Mouse (Mus musculus) left cerebral cortex, adult 18-20 months (tissue): ENCODE data around the gene Ctnnbip1. TPM values are rescaled to one million over a fixed set of nuclear protein-coding genes. Genes with fewer than 3 reads are reported as not detected.
A peak's percentile ranks its signal among the peaks of the same experiment; 100 is the strongest.

Experiments
- DNase-seq, 2 experiments: peaks; one replicate each; pipeline ENCODE4 v3.0.0; 2021 to 2022; ENCODE audit warnings: low spot score in 2 of 2, mixed read lengths in 1 of 2
- total RNA-seq, 2 experiments: library from RNA; stranded (reverse); gene quantifications; 2 replicates each; pipeline ENCODE4 v1.2.3; 2021

Gene Ctnnbip1
- total RNA-seq, 2 experiments from 2014 or later, result 33.0 to 33.3 TPM

DNA sequence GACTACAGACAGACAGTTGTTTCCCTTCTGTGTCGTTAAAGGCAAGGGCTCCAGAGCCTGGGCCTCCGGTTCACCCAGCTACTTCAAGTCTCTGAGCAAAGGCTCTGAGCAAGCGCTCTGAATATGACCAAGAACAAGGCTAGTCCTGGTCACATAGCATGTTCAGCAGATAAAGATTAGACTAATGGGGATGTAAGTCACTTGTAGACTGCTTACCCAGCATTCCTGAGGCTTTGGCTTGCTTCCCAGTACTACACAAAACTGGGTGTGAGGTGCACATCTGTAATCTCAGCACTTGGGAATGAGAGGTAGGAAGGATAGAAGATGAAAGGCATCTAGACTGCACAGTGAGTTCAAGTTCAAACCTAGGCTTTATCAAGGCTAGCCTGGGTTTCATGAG, 40.4 kb downstream of the Ctnnbip1 start:
- DNase-seq, result no peak

DNA sequence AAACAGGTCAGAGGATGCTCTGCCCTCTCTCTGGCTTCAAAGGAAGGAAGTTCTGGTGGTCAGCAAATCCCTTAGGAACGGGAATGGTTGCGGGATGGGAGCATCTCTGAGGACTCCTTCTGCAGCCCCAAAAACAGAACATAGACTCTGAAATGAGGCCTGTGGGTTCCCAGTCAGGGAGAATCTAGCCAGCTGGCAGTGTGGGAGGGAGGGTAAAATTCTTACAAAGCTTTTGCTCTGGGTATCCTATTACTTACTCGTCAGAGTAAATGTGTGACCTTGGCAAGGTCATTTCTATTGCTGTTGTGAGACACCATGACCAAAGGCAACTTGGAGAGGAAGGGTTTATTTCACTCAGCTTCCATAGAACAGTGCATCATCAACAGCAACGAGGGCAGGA, 43.4 kb downstream of the Ctnnbip1 start:
- DNase-seq, result peak; percentile 54 to 66

DNA sequence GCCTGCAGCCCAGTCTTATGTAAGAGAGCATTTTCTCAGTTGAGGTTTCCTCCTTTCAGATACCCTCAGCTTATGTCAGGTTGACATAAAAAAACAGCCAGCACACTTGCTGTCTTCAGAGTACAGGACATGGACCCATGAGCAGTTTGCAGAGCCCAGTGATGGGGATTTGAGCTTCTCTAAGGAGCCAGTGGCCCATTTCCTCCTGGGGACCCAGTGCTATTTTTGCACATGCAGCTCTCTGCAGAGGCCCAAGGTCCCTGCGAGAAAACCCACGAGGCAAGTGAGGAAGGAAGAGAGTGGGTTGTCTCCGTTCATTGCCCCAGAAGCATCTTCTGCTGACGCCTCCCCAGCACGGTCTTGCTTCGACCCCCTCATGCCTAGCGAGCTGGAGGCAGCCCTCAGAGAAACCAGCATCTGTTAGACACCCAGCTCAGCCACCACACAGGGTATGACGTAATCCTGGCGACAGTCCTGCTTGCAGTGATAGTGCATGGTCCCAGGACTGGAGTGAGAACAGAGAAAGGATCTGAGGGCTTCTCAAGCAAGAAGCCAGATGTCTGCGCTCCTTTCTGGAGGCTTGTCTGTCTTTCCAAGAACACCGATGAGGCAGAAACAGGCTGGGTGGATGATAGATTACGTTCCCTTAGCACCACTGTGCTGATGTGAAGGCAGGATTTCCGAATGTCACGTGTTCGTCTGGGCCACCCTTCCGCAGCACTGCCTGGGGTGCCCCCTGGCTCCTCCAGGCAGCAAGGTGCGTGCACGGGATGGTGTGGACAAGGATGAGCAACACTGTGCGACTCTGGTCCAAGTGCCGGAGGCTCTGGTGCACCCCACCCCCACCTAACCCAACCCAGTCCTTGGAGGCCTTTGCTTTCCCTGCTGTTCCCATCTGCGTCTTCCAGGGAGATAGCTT, 44.2 kb downstream of the Ctnnbip1 start:
- peak; percentile 87 to 88 for DNase-seq

DNA sequence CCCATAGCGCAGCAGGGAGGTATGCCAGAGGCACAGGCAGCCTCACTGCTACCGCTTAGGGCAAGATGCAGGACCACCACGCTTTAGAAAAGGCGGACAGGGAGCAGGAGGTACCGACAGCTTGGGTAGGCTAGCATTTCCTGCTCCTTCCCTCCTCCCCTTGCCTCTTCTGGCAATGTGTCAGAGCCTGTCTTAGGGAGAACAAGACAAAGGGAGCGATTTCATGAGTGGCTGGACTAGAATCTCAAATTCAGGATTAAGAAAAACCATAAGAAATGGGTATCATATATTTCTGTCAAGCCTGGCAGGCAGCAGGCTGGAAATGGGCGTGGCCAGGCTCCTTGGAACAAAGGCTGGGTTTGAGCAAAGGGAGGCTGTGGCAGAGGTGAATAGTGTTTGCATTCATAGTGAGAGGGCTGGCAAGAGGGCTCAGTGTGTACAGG, 44.9 kb downstream of the Ctnnbip1 start:
- DNase-seq, result peak in 1 of 2 experiments; percentile 47

DNA sequence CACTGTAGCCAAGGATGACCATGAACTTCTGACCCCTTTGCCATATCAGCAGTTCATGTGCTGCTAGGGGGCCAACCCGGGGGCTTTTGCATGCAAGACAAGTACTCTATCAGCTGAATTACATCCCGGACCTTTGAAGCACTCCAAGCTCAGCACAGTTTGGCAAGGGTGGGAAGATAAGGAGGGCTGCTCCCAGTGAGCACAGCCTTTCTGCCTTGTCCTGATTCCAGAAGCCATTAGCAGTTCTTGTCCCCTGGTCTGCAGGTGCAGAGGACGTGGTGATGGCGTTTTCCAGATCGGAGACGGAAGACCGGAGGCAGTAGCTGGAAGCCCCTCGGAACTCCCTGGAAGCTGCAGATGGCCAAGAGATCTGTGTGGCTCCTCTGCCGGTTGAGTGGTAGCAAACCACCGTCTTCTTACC, 45.9 kb downstream of the Ctnnbip1 start:
- DNase-seq, result no peak

DNA sequence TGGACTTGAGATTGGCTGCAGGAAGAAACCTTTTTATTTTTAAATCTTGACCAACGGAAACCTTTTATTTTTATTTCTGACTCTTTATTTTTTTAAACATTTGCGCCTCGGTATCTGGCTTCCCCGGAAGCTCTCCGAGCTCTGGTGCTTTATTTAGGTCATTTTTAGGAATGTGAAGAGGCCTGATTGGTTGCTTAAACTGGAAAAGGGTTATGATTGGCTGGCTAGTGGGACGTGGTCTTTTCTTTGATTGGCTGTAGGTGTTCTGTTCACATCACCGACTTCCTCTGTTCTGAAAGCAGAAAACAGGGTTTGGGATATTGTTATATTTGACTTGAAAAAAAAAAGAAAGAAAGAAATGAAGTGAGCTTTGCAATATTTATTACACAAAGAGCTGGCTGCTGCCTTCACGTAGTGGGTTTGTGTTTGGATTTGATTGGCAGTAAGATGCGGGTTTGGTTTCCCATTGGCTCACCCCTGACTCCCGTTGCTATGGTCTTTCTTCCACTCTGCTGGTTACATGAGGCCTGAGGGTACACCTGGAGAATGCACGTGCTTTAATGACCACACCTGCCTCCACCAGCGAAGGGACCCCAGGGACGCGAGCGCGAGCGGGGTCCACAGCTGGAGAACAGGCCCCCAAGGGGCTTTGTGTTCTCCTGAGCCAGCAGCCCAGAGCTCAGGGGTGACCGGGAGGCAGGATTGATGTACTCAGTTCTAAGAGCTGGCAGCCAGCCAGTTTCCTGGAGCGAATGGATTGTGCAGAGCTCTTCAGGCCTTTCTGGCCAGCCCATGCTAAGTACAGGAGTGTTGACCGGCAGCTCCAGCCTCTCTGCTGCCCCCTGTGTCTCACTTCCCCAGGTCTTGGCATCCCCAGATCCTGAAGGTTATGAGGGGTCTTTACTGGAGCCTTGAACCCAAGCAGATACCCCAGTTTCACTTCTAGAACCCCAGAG, 46.7 kb downstream of the Ctnnbip1 start:
- peak; percentile 49 to 58 for DNase-seq

DNA sequence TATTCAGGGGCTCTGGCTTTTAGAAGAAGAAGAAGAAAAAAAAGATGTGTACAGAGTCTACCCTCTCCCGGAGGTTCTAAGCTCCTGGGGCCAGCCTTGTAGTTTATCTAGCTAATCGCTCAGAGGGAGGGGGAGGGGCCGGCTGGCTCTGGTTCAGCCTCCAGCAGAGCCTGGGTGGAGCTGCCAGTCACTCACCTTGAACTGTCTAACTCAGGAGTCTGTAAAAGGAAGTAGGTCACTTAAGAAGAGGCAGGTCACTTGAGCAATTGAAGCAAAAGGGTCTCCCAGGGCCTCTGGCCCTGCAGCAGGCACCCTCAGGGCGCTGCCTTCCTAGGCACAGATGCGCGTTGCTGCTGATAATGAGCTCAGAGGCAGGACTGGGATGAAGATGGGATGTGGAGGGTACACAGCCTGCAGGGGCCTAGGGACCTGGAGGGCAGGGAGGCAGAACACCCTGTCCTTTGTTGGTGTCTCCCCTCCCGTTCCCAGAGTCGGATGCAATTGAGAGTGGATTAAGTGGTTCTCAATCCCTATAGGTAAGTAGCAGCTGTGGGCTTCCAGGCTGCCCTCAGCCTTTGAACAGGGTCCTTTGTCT, 49.5 kb downstream of the Ctnnbip1 start:
- no peak for DNase-seq

DNA sequence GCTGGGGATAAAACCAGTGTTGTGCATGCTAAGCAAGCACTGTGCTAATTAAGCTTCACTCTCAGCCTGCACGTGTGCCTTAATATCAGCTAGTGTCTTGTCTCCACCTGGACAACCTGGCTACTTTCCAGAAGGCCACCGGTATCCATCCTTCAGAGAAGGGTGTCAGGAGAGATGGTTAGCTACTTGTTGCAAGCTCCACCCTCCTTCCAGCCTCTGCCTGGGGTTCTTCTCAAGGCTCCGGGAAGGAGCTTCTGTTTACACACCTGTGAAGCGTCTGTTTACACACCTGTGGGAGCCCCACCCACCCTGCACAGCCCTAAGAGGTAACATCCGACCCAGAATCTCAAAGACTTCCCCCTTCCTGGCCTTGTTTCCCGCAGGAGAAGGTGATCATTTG, 50.6 kb downstream of the Ctnnbip1 start:
- DNase-seq, result no peak

DNA sequence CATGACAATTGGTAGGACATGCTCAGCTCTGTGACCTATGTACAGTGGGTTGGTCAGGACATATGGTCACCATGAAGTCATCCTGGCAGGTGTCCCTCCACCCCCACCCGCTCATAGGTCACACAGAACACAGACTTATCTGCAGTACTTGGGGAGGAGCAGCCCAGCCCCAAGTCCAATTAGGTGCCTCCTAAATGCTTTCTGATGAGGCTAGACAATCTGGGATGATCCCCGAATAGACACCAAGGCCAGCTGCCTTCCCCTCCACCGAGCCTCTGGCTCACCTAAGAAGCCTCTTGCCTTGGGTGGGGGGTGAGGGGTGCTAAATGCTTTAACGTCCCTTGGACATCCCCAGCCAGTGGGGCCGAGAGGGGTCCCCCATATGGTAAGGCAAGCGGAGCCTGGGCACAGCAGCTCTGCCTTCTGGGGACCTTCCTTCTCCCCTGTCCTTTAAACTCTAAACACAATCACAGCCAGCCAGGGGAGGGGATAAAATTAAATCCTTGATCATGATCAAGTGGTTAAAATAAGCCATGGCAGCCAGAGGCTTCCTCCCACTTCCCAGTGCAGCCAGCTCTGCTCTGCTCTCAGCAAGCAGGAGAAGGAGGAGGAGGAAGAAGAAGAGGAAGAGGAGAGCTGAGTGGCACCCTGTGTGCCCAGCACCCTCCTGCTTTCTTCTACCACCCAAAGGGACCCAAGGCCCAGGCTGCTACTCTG, 51.9 kb downstream of the Ctnnbip1 start:
- peak; percentile 41 to 60 for DNase-seq

DNA sequence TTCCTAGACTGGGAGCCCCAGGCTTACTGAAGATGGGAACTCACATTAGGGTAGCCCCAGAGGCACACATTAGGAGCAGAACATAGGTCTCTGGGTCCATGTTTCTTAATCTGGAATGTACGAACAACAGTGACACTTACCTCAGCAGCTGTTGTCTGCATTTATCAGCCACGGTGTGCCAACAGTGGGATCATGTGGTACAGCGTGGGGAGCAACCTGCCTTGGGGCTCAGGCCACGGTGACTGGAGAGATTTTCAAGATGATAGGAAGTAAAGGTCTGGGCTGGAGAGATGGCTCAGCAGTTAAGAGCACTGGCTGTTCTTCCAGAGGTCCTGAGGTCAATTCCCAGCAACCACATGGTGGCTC, 52.4 kb downstream of the Ctnnbip1 start:
- no peak for DNase-seq

DNA sequence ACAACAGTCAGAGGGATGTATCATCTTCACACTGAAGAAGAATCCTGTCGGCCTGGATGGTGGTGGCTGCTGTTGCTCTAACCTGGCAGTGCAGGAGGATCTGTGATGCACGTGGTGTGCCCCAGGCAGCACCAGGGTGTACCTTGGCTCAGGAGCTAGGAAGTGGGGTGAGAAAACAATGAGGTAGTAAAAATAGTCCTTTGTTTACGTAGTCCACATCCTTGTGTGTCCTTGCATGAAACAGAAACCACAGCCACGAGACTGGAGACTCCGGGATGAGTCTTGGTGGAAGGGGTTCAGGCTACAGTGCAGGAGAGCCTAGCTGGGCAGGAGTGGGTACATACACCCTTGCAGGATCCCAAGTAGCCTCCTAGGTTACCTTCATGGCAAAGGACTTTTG, 53.2 kb downstream of the Ctnnbip1 start:
- no peak for DNase-seq

DNA sequence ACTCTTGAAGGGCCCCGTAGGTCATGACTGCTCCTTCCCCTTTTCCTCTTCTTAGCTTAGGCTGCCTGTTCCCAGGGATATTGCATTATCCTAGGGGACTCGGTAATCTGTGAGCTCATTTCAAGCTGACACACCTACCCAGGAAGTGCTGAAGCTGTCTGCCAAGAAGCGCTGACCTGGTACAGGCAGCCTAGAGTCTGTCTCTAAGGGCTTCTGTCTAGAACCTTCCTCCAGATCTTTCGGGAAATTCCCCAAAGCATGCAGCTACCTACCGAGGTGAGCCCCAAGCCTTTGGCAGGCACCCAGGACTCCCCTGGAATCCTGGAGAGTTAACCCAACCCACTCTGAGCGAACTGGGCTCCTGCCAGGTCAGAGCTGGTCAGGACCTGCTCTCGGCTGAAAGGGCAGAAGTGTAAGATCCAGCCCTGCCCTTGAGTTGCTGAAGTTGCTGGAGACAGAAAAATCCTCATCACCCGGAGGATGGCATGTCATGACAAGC, 53.7 kb downstream of the Ctnnbip1 start:
- no peak for DNase-seq

DNA sequence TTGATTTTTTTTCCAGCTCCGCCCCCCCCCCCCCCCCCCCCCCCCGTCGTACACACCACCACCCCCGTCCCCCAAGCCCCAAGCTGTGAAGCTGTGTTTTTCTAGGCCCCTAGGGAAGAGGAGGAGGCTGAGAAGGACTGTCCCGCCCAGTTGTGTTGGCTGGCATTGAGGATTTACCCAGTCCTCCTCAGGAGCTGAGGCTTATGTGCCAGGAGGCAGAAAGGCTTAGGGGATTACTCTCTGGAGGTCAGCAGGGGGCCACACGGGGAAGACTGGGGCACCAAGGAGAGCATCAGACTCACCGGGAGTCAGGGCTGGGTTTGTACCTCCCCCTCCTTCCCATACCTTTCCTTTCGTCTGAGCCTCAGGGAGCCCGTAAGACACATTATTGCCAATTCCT, 54.4 kb downstream of the Ctnnbip1 start:
- DNase-seq, result no peak

DNA sequence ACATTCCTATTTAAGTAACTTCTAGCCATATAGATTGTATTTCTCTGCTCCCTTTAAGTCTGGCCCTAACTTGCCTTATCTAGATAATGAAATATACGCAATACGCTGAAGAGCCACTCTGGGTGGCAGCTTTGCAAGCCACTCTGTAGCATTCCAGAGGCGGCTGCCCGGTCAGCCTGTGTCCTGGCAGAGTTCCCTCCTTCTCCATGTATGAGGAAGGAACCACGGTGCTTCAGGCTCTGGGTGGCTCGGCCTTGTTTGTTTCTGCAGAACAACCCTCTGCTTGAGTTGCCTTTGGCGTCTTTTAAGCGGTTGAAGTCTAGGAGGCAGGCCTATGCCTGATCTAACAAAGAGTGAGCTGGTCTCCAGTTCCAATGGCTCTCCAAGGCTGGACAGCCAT, 54.8 kb downstream of the Ctnnbip1 start:
- DNase-seq, result no peak

DNA sequence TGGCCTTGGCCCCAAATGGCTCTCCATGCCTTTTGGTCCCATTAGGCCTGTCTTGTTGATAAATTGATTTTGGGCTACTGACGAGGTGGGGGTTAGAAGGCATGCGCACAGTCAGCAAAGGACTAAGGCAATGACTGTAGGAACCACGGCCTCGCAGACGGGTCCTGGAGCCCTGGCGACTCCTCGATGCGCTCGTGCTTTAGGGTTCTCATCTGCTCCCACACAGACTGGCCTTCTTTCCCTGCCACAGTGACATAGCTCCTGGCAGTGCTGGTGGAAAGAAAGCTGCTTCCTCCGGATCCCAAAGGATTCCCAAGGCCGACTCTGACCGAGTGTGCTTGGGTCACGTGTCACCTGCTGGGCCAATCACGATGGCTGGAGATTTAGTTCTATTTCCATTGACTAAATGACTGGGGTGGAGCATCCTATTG, 56.4 kb downstream of the Ctnnbip1 start:
- DNase-seq, result no peak

DNA sequence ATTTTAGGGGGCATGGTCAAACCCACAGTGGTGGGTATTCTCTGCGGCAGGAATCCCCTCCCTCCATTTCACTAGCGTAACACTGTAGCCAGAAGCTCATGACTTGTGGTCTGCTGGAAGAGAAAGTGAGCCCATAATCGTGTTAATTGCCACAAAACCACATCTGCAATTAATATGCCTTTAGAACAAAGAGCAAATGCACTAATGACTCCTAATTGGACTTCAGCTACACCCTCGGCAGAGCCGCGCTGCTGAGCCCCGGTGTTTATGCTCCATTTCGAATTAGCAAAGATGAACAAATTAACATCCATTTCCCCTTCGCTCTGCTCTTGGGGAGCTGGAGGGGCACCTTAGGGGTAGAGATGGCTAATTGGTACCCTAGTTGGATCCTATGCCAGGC, 58.0 kb downstream of the Ctnnbip1 start:
- DNase-seq, result no peak

DNA sequence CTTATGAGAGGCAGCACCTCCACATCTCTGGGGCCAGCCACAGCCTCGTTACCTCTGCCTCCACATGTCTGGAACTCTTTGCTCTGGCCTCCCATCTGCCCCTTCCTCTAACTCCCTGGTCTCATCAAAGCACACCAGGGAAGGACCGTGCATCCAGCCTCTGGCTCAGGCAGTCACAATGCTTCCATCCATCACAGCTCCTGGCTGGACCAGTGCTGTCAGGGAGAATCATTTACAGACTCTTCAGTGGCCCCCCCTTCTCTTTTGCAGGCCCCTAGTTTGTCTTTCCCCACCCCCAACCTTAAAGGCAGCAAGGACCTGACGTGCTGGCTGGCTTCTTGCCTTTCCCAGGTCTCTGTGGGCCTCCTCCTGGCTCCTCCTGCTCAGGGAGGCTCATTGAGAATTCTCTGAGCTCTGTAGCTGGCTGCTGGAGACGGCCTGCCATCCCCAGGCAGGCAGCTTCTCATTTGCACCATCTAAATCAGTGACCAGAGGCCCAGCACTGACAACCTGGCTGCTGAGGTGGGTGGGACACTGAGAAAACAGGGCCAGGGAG, 59.0 kb downstream of the Ctnnbip1 start:
- no peak for DNase-seq

DNA sequence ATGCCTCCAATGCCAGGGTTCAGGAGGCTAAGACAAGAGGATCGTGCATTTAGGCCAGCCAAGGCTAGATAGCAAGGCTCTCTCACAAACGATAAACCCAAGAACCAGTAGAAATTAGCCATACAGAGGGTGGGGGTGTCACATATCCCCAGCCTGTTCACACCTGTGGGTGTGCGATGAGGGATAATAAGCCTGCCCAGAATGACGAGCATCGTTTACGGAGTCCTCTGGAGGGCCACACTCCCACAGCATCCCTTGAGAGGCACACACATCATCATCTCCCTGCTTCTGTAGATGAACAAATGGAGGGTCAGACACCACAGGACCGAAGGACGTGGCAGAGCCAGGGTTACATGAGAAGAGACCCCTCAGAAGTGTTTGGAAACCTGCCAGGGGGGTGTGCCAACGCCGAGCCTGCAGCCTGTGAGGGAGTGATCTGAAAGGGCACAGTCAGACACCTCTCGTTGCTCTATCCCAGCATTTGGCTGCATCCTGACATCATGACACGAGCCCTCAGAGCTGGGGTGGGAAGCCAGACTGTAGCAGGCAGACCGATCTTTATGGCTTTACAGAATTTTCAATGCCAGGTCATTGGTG, 60.1 kb downstream of the Ctnnbip1 start:
- no peak for DNase-seq

DNA sequence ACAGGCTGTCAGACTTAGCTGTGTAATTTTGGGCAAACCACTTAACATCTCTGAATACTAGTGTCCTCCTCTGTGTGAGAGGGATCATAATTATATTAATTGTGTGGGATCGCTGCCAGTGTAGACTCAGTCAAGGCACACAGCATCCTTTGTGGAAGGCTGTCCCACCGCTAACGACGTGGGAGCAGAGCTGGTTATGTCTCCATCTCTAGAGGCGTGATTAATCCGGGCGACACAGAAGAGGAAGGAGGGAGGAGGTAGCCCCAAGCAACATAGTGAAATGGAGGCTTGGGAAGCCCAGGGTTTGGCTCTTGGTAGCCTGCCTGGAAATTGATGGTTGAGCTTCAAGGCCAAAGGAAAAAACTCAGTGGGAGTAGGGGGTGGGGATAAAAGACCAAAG, 60.8 kb downstream of the Ctnnbip1 start:
- no peak for DNase-seq

DNA sequence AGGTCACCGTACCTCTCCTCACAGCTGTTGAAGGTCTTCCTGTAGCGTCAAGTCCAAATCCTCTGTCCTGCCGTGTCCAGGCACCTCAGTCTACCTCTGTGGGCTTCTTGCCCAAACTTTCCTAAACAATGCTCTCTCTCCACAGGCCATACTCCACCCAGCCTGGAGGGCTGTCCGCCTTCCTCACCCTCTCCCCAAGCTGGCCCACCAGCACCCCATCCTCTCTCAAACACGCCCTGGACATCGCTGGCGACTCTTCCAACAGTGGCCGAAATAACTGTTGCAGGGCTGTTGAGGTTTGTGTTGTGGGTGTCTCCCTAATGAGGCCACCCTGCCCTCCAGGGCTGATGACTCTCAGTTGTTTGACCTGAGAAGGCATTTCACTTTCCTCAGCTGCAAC, 67.2 kb downstream of the Ctnnbip1 start:
- no peak for DNase-seq
